Mouse (Mus musculus): Measurements from ENCODE around the gene Arr3.

The Arr3 gene

GRCm38 (mm10) chrX:100605314-100605713 lies at the start of gene Arr3:
Arr3 (plus strand) TSS chrX:100605497.
- no peak for DNase-seq (ENCODE audit: low spot score)

GRCm38 (mm10) chrX:100556026-100556425 lies 49.3 kb upstream of the Arr3 start:
- no peak for DNase-seq (ENCODE audit: low spot score)

DNA sequence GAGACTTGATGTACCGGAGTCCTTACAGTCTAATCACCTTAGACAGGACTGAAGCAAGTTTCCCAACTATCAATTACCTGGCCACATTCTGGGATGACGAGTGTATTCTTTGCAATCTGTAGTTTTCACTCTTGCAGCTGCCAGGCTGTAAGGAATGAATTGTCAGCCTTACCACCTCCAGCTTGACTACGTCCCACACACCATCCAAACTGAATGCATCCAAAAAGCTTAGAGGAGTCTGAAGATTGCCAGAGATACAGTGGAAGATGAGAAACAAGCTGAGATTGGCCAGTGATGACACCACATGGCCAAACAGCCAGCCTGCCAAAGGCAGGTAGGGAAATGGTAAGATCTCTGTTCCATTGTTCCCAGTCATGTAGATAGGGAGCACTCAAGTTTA lies 39.6 kb upstream of the Arr3 start:
- no peak for DNase-seq (ENCODE audit: low spot score)

- DNase-seq (ENCODE audit: low spot score): no peak
These were observed 33.3 kb upstream of the Arr3 start, which contains the start of gene Awat1 for GRCm38 (mm10) chrX:100571951-100572350. Awat1 (plus strand) TSS chrX:100572251.

DNA sequence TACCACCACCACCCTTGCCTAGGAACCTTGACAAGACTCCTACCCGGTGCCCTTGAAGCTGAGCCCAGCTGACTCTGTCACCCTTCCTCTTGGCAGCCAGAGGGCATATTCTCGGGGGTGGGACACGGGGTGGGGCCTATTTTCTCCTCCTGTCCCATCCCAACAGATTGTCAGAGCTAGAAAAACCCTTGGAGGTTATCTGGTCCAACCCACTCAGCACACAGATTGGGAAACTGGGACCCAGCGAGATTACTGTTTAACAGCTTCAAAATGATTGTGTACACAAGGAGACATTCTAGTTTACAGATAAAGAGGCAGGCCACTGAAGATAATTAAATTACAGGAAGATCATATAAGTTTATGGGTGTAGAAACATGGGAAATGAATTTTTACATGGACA lies 10.5 kb upstream of the Arr3 start, which contains the start of gene P2ry4:
TSS of gene P2ry4 (minus strand) at position 79 of the 400 bp plus-strand sequence.
- DNase-seq (ENCODE audit: low spot score): no peak

- no peak for DNase-seq (ENCODE audit: low spot score)
These were observed 7.9 kb upstream of the Arr3 start for GRCm38 (mm10) chrX:100597439-100597838.

DNA sequence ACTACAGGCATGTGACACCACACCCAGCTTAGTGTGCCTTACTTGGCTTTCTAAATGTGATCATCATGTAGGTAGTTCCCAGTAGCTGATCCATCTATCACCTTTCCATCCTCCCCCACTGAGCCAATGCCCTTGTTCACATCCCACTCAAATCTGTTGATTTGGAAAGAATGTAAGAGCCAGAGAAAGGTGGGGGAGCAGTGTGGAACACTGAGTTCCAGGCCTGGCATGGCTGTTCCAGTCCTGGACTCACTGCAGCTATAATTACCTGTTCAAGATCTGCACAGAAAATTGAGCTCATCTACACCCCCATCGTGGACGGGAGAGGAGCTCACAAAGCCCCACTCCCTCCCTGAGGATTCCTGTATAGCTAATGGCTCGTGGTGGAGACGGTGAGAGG lies 5.5 kb upstream of the Arr3 start:
- no peak for DNase-seq (ENCODE audit: low spot score)

DNA sequence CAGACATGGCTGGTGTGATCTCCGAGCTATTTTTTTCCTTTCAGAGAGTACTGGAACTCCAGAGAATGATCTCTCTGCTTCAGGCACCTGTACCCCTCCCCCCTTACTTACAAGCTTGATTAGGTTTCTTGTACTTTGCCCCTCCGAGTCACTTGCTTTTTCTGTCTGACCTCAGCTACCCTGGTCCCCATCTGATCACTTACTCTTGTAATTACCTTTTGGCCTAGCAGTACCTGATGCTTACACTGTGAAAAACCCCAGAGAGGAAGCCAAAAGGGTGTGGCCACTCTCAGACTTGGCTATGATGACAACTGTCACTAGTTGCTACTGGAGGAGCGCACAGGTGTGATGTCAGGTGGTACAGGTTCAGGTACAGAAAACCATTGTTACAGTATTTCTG lies 13.2 kb downstream of the Arr3 start:
- no peak for DNase-seq (ENCODE audit: low spot score)

GRCm38 (mm10) chrX:100621366-100621765 lies 16.1 kb downstream of the Arr3 start:
- no peak for DNase-seq (ENCODE audit: low spot score)

- DNase-seq (ENCODE audit: low spot score): no peak
These were observed 18.9 kb downstream of the Arr3 start for GRCm38 (mm10) chrX:100624242-100624641.

DNA sequence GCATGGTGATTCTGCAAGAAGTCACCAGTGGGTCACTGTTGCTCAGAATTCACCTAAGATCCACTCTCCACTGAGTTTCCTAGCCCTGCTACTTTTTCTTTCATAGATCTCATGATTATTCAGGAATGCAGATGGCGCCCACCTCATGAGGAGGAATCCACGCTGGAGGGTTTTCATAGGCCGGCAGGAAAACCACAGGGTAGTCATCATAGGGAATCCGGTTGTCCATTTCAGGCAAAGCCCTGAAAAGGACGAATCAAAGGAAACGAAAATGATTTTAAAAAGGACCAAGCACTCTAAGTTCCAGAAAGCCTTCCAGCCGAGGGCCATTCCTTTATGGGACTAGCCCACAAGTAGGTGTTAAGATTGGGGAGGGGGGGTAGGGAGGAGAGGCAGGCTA lies 19.8 kb downstream of the Arr3 start:
- DNase-seq (ENCODE audit: low spot score): peak; percentile 1

DNA sequence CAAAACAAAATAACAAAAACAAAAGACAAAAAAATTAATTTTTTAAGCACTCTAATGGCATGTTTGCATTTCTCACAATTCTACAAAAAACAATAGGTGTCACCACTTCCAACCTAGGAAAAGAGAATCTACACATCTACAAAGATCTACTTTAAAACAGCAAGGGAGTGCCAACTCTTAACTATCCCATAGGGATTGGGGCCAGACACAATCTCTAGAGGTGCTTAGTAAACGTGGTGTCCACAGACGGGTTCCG lies 20.2 kb downstream of the Arr3 start, which contains the start of gene Kif4:
TSS of gene Kif4 (plus strand) at position 192 of the 256 bp plus-strand sequence.
- no peak for DNase-seq (ENCODE audit: low spot score)

DNA sequence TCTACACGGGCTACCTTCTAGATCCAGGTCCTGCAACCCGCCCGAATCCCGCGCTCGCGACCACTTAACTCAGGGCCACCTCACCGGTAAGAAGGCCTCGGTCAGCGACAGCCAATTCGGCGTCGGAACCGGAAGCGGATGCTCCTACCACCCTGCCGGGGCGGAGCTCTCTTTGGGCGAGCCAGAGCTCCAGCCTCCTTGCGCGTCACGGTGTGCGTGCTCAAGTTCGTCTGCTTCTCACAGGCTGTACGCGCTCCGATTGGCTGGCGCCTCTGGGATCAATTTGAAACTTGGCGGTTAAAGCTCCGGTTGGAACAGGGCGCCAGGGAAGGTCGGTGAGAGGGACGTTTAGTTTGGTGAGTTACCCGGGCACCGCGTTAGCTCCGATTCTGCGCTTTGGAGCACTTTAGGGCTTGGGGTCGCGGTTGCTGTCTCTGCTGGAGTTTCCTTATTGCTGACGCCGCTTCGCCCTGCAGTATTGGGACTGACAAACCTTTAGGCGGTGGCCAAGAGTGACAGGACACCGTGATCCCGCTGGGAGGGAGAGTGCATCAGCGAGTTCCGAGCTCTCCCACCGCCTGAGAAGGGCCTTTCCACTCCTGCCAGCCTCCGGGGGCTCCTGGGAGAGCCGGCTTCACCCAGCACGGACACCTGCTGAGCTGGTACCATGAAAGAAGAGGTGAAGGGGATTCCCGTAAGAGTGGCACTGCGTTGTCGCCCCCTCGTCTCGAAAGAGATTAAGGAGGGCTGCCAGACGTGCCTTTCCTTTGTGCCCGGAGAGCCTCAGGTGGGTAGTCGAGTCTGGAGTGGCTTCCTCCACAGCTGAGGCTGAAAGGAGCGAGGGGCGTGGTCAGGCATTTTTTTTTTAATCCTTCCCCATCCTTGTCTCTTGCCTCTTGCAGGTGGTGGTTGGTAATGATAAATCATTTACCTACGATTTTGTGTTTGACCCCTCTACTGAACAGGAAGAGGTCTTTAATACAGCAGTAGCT lies 20.8 kb downstream of the Arr3 start, which contains the start of gene Pdzd11:
TSS of gene Pdzd11 (minus strand) at position 767 of the 992 bp plus-strand sequence.
- DNase-seq (ENCODE audit: low spot score): peak; percentile 90

DNA sequence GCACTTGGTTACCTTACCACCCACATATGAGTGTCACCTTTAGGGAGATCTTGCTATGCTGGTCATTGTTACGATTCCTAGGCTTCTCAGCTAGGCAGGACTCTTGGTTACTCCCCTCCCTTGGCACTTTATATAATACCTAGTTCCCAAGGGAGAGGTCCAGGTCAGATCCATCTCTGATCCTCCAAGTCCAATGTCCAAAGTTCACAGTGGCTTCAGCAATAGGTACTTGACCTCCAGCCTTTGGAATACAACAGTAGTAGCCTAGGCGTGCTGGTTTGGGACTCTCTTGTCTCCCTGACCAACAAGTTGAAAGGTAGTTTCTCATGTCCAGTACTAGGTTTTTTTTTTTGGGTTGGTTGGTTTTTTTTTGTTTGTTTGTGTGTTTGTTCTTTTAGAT lies 23.8 kb downstream of the Arr3 start:
- no peak for DNase-seq (ENCODE audit: low spot score)

- DNase-seq (ENCODE audit: low spot score): no peak
These were observed 33.2 kb downstream of the Arr3 start for GRCm38 (mm10) chrX:100638477-100638876.

- no peak for DNase-seq (ENCODE audit: low spot score)
These were observed 47.6 kb downstream of the Arr3 start for GRCm38 (mm10) chrX:100652848-100653247.

DNA sequence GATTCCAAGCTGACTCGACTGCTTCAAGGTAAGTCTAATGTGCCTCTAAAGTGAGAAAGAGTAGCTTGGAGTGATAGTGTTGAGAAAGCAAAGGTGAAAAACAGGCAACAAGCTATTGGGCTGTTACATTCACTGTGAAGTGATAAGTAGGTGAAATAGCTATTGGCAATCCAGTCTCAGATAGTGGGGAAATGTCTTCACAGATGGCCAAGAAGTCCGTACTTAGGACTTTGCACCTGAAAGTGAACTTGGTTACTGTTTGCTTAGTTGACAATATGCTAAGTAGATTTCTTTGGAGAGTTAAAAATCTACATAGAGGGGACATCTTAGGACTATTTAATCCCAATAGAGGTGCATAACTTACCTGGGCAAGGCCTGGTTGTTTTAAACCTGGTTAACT lies 59.5 kb downstream of the Arr3 start:
- no peak for DNase-seq (ENCODE audit: low spot score)

Data from T-cell, adult 2 months (primary cell).